Mouse (Mus musculus) lung, adult 2 months (tissue): ENCODE data around the gene Otos.

ENCODE experiments used
- CTCF ChIP-seq: fragments of 200-500 bp; IDR thresholded peaks from 2 replicates; pipeline ENCODE4 v1.5.1; 2011; ENCODE audit warnings: mild to moderate bottlenecking, low read length, control low read depth; ENCODE audit not compliant: insufficient read depth
- POLR2A ChIP-seq: fragments of 200-500 bp; IDR thresholded peaks from 2 replicates; pipeline ENCODE4 v1.6.1; 2011; ENCODE audit warnings: low read depth, mild to moderate bottlenecking, control low read depth, low read length, borderline replicate concordance; ENCODE audit errors: extremely low read depth

- no peak for TF ChIP-seq CTCF
- no peak for TF ChIP-seq POLR2A
Measured at GRCm38 (mm10) chr1:92605482-92605881, 43.2 kb downstream of the Otos start, which contains the start of gene Olfr1410.
